Mouse (Mus musculus) heart, adult 2 months (tissue): ENCODE measurements around the gene Prss36.

Source experiments
- CTCF ChIP-seq: fragments of 200-600 bp; IDR thresholded peaks from 2 replicates; pipeline ENCODE4 v1.8.1; 2022; ENCODE audit warnings: antibody characterized with exemption, mild to moderate bottlenecking, moderate library complexity
- EP300 ChIP-seq: fragments of 200-500 bp; IDR thresholded peaks from 2 replicates; pipeline ENCODE4 v1.6.1; 2011; ENCODE audit warnings: low read depth, low read length, control low read depth; ENCODE audit not compliant: insufficient read depth

- TF ChIP-seq CTCF: peak; percentile 33
- peak; percentile 76 for TF ChIP-seq EP300
These were observed 20.7 kb upstream of the Prss36 start, which contains the start of gene Fus for GRCm38 (mm10) chr7:127967004-127967921.
